Mouse (Mus musculus): ENCODE measurements around the gene Sh3bp5.

- TF ChIP-seq CTCF (IDR thresholded peaks at IDR 0.05; ENCODE audit: control insufficient read depth, insufficient read depth, insufficient read length) (no peak), USF1 (IDR thresholded peaks at IDR 0.05; ENCODE audit: low read depth) (no peak), MAX (IDR thresholded peaks at IDR 0.05) (no peak), MYOD1 (IDR thresholded peaks at IDR 0.05; ENCODE audit: control insufficient read depth, insufficient read length, low read depth) (no peak), CEBPB (IDR thresholded peaks at IDR 0.05; ENCODE audit: low read depth) (no peak), FOSL1 (IDR thresholded peaks at IDR 0.05; ENCODE audit: insufficient read depth, low read length, poor library complexity, severe bottlenecking) (no peak), MYOG (IDR thresholded peaks at IDR 0.05; ENCODE audit: control insufficient read depth, extremely low read depth, insufficient read length) (no peak)
Observed at GRCm38 (mm10) chr14:31364589-31364988, 71.3 kb downstream of the Sh3bp5 start.
